Mouse (Mus musculus): ENCODE measurements around the gene Mia3.

GRCm38 (mm10) chr1:183417873-183418272 lies 48.5 kb upstream of the Mia3 start, which contains the start of gene Hhipl2:
- no peak for TF ChIP-seq MAX (IDR thresholded peaks at IDR 0.05)
- no peak for TF ChIP-seq CTCF (IDR thresholded peaks at IDR 0.05; ENCODE audit: control insufficient read depth, insufficient read depth, insufficient read length)
- TF ChIP-seq MYOG (IDR thresholded peaks at IDR 0.05; ENCODE audit: control insufficient read depth, extremely low read depth, insufficient read length), result no peak
- TF ChIP-seq FOSL1 (IDR thresholded peaks at IDR 0.05; ENCODE audit: insufficient read depth, low read length, poor library complexity, severe bottlenecking), result no peak
- TF ChIP-seq CEBPB (IDR thresholded peaks at IDR 0.05; ENCODE audit: low read depth), result no peak
- no peak for TF ChIP-seq USF1 (IDR thresholded peaks at IDR 0.05; ENCODE audit: low read depth)
